14 mouse cellular contexts compared by ENCODE assay signal in the genomic region with DNA sequence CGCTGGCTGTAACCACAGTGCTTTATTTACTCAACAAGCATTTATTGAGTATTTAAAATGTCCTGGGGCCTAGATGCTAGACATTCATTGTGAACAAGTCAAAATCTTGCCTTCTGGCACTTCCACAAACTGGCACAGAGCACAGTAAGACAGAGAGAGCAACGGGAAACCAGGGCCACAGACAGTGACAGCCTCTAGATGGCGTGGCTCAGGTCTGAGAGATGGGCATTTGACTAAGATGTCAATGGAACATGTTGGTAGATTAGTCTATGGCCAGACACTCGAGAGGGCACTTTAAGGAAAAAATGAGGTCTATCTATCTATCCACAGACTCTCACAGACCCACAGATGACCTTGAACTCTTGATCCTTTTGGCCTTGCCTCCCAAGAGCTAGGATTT. TPM values are rescaled to one million over a fixed set of nuclear protein-coding genes. Genes with fewer than 3 reads are reported as not detected.
DNase-seq lines count a peak whose midpoint lies in the region; ATAC-seq and TF ChIP-seq lines count a peak whose summit lies in the region.
"Had no signal": no experiment of that assay in that cellular context is flagged by ENCODE, and none has a peak within 500 bp of the region (broad histone marks: within the 10 kb centered on the region; RNA-seq: fewer than 3 reads in every experiment).

No protein-coding gene starts in this region.

- no peak overlapping the region for H3K4me2 ChIP-seq in hindbrain, postnatal 0 days (ENCODE audit: low read depth, low read length)
- H3K4me2 ChIP-seq in hindbrain, embryonic 12.5 days (replicated peaks): no peak overlapping the region
- no peak overlapping the region for H3K4me2 ChIP-seq in lung, postnatal 0 days (replicated peaks; ENCODE audit: low read depth, low read length)
- H3K4me2 ChIP-seq: embryonic facial prominence, embryonic 13.5 days had no signal

- H3K27ac ChIP-seq in hindbrain, postnatal 0 days: no peak overlapping the region
- H3K27ac ChIP-seq in hindbrain, embryonic 12.5 days: no peak overlapping the region
- H3K27ac ChIP-seq in lung, postnatal 0 days (ENCODE audit: low read length): no peak overlapping the region
- H3K27ac ChIP-seq in cortical plate, adult 2 months (ENCODE audit: insufficient read depth, low read length): no peak overlapping the region
- H3K27ac ChIP-seq: embryonic facial prominence, embryonic 13.5 days had no signal

- H3K9ac ChIP-seq in hindbrain, postnatal 0 days (replicated peaks; ENCODE audit: low read length): no peak overlapping the region
- no peak overlapping the region for H3K9ac ChIP-seq in hindbrain, embryonic 12.5 days
- no peak overlapping the region for H3K9ac ChIP-seq in lung, postnatal 0 days (replicated peaks; ENCODE audit: low read depth)
- H3K9ac ChIP-seq: embryonic facial prominence, embryonic 13.5 days had no signal

- ATAC-seq in hindbrain, postnatal 0 days: no peak
- ATAC-seq in hindbrain, embryonic 12.5 days (ENCODE audit: low FRiP score): no peak
- no peak for ATAC-seq in lung, postnatal 0 days
- ATAC-seq: hindbrain, embryonic 16.5 days had no signal

- no peaks in the 10 kb centered on the region for H3K36me3 ChIP-seq in hindbrain, postnatal 0 days (ENCODE audit: insufficient read depth, low read length)
- H3K36me3 ChIP-seq in hindbrain, embryonic 12.5 days: no peaks in the 10 kb centered on the region
- H3K36me3 ChIP-seq in lung, postnatal 0 days (ENCODE audit: insufficient read depth, low read length): no peaks in the 10 kb centered on the region
- H3K36me3 ChIP-seq: embryonic facial prominence, embryonic 13.5 days had no signal

- no peak overlapping the region for H3K4me3 ChIP-seq in hindbrain, postnatal 0 days (ENCODE audit: low read length)
- no peak overlapping the region for H3K4me3 ChIP-seq in hindbrain, embryonic 12.5 days
- H3K4me3 ChIP-seq in lung, postnatal 0 days (ENCODE audit: low read depth, low read length): no peak overlapping the region
- no peak overlapping the region for H3K4me3 ChIP-seq in lung, adult 2 months (replicated peaks; ENCODE audit: extremely low read depth, low read depth, low read length)
- no peak overlapping the region for H3K4me3 ChIP-seq in cortical plate, adult 2 months (ENCODE audit: insufficient read depth, low read length)
- H3K4me3 ChIP-seq: embryonic facial prominence, embryonic 13.5 days; megakaryocyte, embryonic 14.5 days had no signal

- TF ChIP-seq POLR2A in lung, adult 2 months (IDR thresholded peaks at IDR 0.05; ENCODE audit: borderline replicate concordance, extremely low read depth, low read depth, low read length): no peak
- TF ChIP-seq POLR2A in cortical plate, adult 2 months (IDR thresholded peaks at IDR 0.05; ENCODE audit: extremely low read depth, insufficient read depth, low read length): no peak

- TF ChIP-seq CTCF in hindbrain, postnatal 0 days (IDR thresholded peaks at IDR 0.05; ENCODE audit: low read depth): peak; percentile 48
- TF ChIP-seq CTCF in lung, postnatal 0 days (IDR thresholded peaks at IDR 0.05): peak; percentile 29
- TF ChIP-seq CTCF in lung, adult 2 months (IDR thresholded peaks at IDR 0.05; ENCODE audit: insufficient read depth, low read length): no peak
- peak; percentile 32 for TF ChIP-seq CTCF in cortical plate, adult 2 months (IDR thresholded peaks at IDR 0.05; ENCODE audit: extremely low read depth, insufficient read depth, low read length)

- H3K4me1 ChIP-seq in hindbrain, postnatal 0 days (ENCODE audit: insufficient read depth, low read length): no peaks in the 10 kb centered on the region
- no peaks in the 10 kb centered on the region for H3K4me1 ChIP-seq in hindbrain, embryonic 12.5 days
- H3K4me1 ChIP-seq in lung, postnatal 0 days (ENCODE audit: insufficient read depth, low read depth, low read length): no peaks in the 10 kb centered on the region
- H3K4me1 ChIP-seq in lung, adult 2 months (ENCODE audit: control insufficient read depth, insufficient read depth, low read length): no peaks in the 10 kb centered on the region
- H3K4me1 ChIP-seq in cortical plate, adult 2 months (ENCODE audit: control insufficient read depth, insufficient read depth, low read length): no peaks in the 10 kb centered on the region
- H3K4me1 ChIP-seq: embryonic facial prominence, embryonic 13.5 days had no signal

- TF ChIP-seq EP300 in lung, postnatal 0 days (IDR thresholded peaks at IDR 0.05): no peak

- 61% methylated on average over 4 of the region's 4 CpGs for WGBS in hindbrain, postnatal 0 days
- 56% methylated on average over 4 of the region's 4 CpGs for WGBS in hindbrain, embryonic 12.5 days
- WGBS in lung, postnatal 0 days: 58% methylated on average over 4 of the region's 4 CpGs
- WGBS in lung, adult 2 months: 59% methylated on average over 4 of the region's 4 CpGs

- no peak for DNase-seq in hindbrain, postnatal 0 days (ENCODE audit: low spot score)
- DNase-seq in lung, postnatal 0 days (ENCODE audit: low spot score): no peak
- no peak for DNase-seq in lung, adult 2 months
- DNase-seq in ES-CJ7 (ENCODE audit: low read depth, low spot score): peak; percentile 58
- DNase-seq in layer of hippocampus, adult 9-11 months: no peak
- DNase-seq: cerebellum, adult 8-10 months; heart, postnatal 10 days; lung, adult 18-20 months; right cerebral cortex, postnatal 4 days had no signal

- H3K27me3 ChIP-seq in hindbrain, postnatal 0 days (ENCODE audit: insufficient read depth, low read length): no peaks in the 10 kb centered on the region
- H3K27me3 ChIP-seq in hindbrain, embryonic 12.5 days: no peaks in the 10 kb centered on the region
- H3K27me3 ChIP-seq in lung, postnatal 0 days (replicated peaks; ENCODE audit: insufficient read depth, low read length): no peaks in the 10 kb centered on the region
- H3K27me3 ChIP-seq: embryonic facial prominence, embryonic 13.5 days had no signal

- H3K9me3 ChIP-seq in hindbrain, postnatal 0 days (ENCODE audit: low read length): no peaks in the 10 kb centered on the region
- no peaks in the 10 kb centered on the region for H3K9me3 ChIP-seq in hindbrain, embryonic 12.5 days (replicated peaks)
- no peaks in the 10 kb centered on the region for H3K9me3 ChIP-seq in lung, postnatal 0 days (ENCODE audit: low read length)
- H3K9me3 ChIP-seq: embryonic facial prominence, embryonic 13.5 days had no signal

RNA-seq across cellular contexts. Expression of a gene that starts 17.7 kb away (rescaled TPM):
- 13.5 and 14.6 TPM in 2 replicates for total RNA-seq in hindbrain, postnatal 0 days (2014; rRNA removed)
- polyA plus RNA-seq in hindbrain, postnatal 0 days (2015; fragmentation: Nextera tagmentation; extraction: Ambion mirVana): 22.7 and 27.7 TPM in 2 replicates
- 14.7 and 16.0 TPM in 2 replicates for polyA plus RNA-seq in hindbrain, embryonic 12.5 days (2016; fragmentation: Nextera tagmentation; extraction: Ambion mirVana)
- 4.0 and 4.6 TPM in 2 replicates for polyA plus RNA-seq in lung, postnatal 0 days (2015; fragmentation: Nextera tagmentation; extraction: Ambion mirVana)
- polyA plus RNA-seq in lung, adult 2 months (2012; rRNA removed): 0.11 and 0.19 TPM in 2 replicates
- polyA plus RNA-seq in cortical plate, adult 2 months (2012; rRNA removed): 11.9 and 12.7 TPM in 2 replicates

RNA-seq across cellular contexts. Expression of a gene that starts 50.9 kb away (rescaled TPM):
- 37.2 and 40.0 TPM in 2 replicates for total RNA-seq in hindbrain, postnatal 0 days (2014; rRNA removed)
- polyA plus RNA-seq in hindbrain, postnatal 0 days (2015; fragmentation: Nextera tagmentation; extraction: Ambion mirVana): 29.6 and 33.2 TPM in 2 replicates
- 38.0 and 38.8 TPM in 2 replicates for polyA plus RNA-seq in hindbrain, embryonic 12.5 days (2016; fragmentation: Nextera tagmentation; extraction: Ambion mirVana)
- polyA plus RNA-seq in lung, postnatal 0 days (2015; fragmentation: Nextera tagmentation; extraction: Ambion mirVana): 13.5 and 14.1 TPM in 2 replicates
- 11.5 and 13.8 TPM in 2 replicates for polyA plus RNA-seq in lung, adult 2 months (2012; rRNA removed)
- polyA plus RNA-seq in cortical plate, adult 2 months (2012; rRNA removed): 22.7 and 22.8 TPM in 2 replicates
